Mouse (Mus musculus) heart, postnatal 0 days (tissue): ENCODE data around the gene 1810024B03Rik. TPM values are rescaled to one million over a fixed set of nuclear protein-coding genes. Genes with fewer than 3 reads are reported as not detected.

Experiments used
- ATAC-seq: fragments of 200-750 bp; cut with Nextera tagmentation; 2 replicates; pipeline ENCODE4 v1.8.0; 2017; ENCODE audit warnings: low read depth, moderate number of reproducible peaks, moderate library complexity; ENCODE audit not compliant: insufficient read depth
- DNase-seq: peaks from one replicate; pipeline ENCODE4 v3.0.0-alpha.2; 2016; ENCODE audit warnings: low spot score
- H3K27ac ChIP-seq: fragments of 300-500 bp; sonication (generic); 2 replicates; pipeline ENCODE4 v1.5.1; 2014; ENCODE audit warnings: low read depth, mild to moderate bottlenecking
- H3K27me3 ChIP-seq: fragments of 300-500 bp; sonication (generic); 2 replicates; pipeline ENCODE4 v1.6.1; 2014; ENCODE audit warnings: low read length, mixed read lengths; ENCODE audit not compliant: control insufficient read depth, insufficient read depth
- H3K36me3 ChIP-seq: fragments of 300-500 bp; sonication (generic); replicated peaks from 2 replicates; pipeline ENCODE4 v1.6.1; 2014; ENCODE audit warnings: low read length, mixed read lengths; ENCODE audit not compliant: control insufficient read depth, insufficient read depth
- H3K4me1 ChIP-seq: fragments of 300-500 bp; sonication (generic); 2 replicates; pipeline ENCODE4 v1.6.1; 2014; ENCODE audit warnings: antibody characterized with exemption; ENCODE audit not compliant: control insufficient read depth, insufficient read depth
- H3K4me2 ChIP-seq: fragments of 300-500 bp; sonication (generic); 2 replicates; pipeline ENCODE4 v1.6.1; 2014; ENCODE audit warnings: low read depth, mild to moderate bottlenecking, low read length, moderate library complexity
- H3K4me3 ChIP-seq: fragments of 300-500 bp; sonication (generic); 2 replicates; pipeline ENCODE4 v1.5.1; 2014; ENCODE audit warnings: low read depth, low read length
- H3K9ac ChIP-seq: fragments of 300-500 bp; sonication (generic); replicated peaks from 2 replicates; pipeline ENCODE4 v1.6.1; 2014; ENCODE audit warnings: low read depth, low read length, mixed read lengths
- H3K9me3 ChIP-seq: fragments of 300-500 bp; sonication (generic); replicated peaks from 2 replicates; pipeline ENCODE4 v1.6.1; 2016; ENCODE audit warnings: low read length; ENCODE audit not compliant: control insufficient read depth
- CTCF ChIP-seq: IDR thresholded peaks from 2 replicates; pipeline ENCODE4 v1.5.1; 2016; ENCODE audit warnings: antibody characterized with exemption, control low read depth, low read depth
- EP300 ChIP-seq: IDR thresholded peaks from 2 replicates; pipeline ENCODE4 v1.6.1; 2016; ENCODE audit warnings: antibody characterized with exemption, low read depth
- WGBS: fragments of 180-500 bp; shearing (Covaris S2); extraction: QIAGEN DNeasy Blood & Tissue Kit; methylation state at CpG from one replicate; pipeline ENCODE4 v1.1.7; 2014; 5-methylcytosine and 5-hydroxymethylcytosine counted together
- polyA plus RNA-seq: library from polyadenylated mRNA; unstranded; fragments of >200 nt; fragmentation: Nextera tagmentation; extraction: Ambion mirVana; gene quantifications from 2 replicates; pipeline ENCODE4 v1.2.1, GENCODE M21; 2015
- total RNA-seq: library from RNA; depleted of rRNA; stranded (reverse); fragments of >200 nt; gene quantifications from 2 replicates; pipeline ENCODE4 v1.2.3, GENCODE M21; 2014; ENCODE audit warnings: low replicate concordance; rRNA removed

1810024B03Rik gene
- total and polyA plus RNA-seq, 2 experiments from 2014 or later, result 0.27 to 1.9 TPM

- DNase-seq, result no peak
- Histone ChIP-seq H3K4me2 (no peak overlapping the region), H3K27me3 (no peaks in the 10 kb centered on the region), H3K9me3 (no peaks in the 10 kb centered on the region), H3K4me3 (no peak overlapping the region), H3K4me1 (peaks cover 11% of the 10 kb centered on the region; the same call in 1 of the 2 replicates), H3K36me3 (peaks cover 8% of the 10 kb centered on the region), H3K9ac (no peak overlapping the region), H3K27ac (no peak overlapping the region)
- 95% methylated on average over 1 of the region's 1 CpGs for WGBS
- no peak for ATAC-seq
- TF ChIP-seq EP300 (no peak), CTCF (no peak)
Observed at GRCm38 (mm10) chr2:127139605-127140004, 68.5 kb downstream of the 1810024B03Rik start.

DNA sequence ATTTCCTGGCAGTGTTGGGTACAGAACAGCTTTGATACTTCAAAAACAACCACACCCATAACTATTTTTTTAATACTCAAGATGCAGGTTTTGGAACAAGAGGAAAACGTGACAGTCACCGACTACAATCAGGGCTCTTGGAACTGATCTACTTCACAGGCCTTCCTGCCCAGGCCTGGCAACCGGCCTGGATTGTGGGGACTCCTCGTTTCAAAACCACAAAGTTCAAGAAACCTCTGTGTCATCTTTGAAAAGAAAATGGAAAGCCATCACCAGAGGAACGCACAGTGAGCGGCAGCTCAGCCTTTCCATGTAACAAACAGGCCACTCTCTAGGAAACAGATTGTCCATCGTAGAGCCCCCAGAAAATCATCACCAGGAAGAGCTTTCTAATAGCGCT is 69.0 kb downstream of the 1810024B03Rik start:
- ATAC-seq (no peak), DNase-seq (no peak)
- Histone ChIP-seq H3K4me1 (peaks cover 11% of the 10 kb centered on the region; the same call in 1 of the 2 replicates), H3K9me3 (no peaks in the 10 kb centered on the region), H3K4me2 (no peak overlapping the region), H3K36me3 (peaks cover 8% of the 10 kb centered on the region), H3K9ac (no peak overlapping the region), H3K27ac (no peak overlapping the region), H3K27me3 (no peaks in the 10 kb centered on the region), H3K4me3 (no peak overlapping the region)
- 71% methylated on average over 8 of the region's 8 CpGs for WGBS
- TF ChIP-seq EP300 (no peak), CTCF (no peak)

GRCm38 (mm10) chr2:127138449-127138848 is 69.6 kb downstream of the 1810024B03Rik start:
- Histone ChIP-seq H3K4me2 (no peak overlapping the region), H3K36me3 (peaks cover 8% of the 10 kb centered on the region), H3K9ac (no peak overlapping the region), H3K27me3 (no peaks in the 10 kb centered on the region), H3K9me3 (no peaks in the 10 kb centered on the region), H3K4me3 (no peak overlapping the region), H3K27ac (no peak overlapping the region), H3K4me1 (peaks cover 11% of the 10 kb centered on the region; the same call in 1 of the 2 replicates)
- WGBS, result 79% methylated on average over 4 of the region's 4 CpGs
- ATAC-seq (no peak), DNase-seq (no peak)
- TF ChIP-seq CTCF (no peak), EP300 (no peak)

DNA sequence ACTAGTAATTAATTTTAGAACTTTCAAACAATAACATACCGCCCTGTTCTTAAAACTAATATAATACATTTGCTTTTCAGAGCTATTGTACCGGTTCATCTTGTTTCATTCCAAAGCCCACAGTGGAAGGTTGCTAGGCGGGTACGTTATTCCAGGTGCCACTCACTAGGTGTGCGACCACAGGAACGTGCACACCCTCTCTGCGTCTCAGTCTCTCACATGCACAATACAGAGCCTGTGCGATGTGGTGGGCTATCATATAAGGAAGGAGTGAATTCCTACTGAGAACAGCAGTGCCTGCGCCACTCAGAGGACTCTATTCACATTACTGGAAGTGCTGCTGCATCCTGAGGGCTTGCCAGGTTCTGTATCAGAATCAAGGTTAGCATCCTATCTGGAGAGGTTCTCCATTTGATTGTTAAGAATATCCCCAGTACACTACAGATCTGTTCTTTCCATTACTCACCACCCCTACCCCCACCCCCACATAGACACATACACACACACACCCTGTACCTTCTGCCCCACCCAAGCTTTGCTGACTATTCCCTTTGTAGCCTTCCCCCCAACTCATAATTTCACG is 70.2 kb downstream of the 1810024B03Rik start:
- Histone ChIP-seq H3K27ac (no peak overlapping the region), H3K4me2 (no peak overlapping the region), H3K27me3 (no peaks in the 10 kb centered on the region), H3K36me3 (peaks cover 8% of the 10 kb centered on the region), H3K9ac (no peak overlapping the region), H3K4me3 (no peak overlapping the region), H3K9me3 (no peaks in the 10 kb centered on the region), H3K4me1 (peaks cover 14% of the 10 kb centered on the region)
- ATAC-seq (no peak), DNase-seq (no peak)
- WGBS, result 84% methylated on average over 10 of the region's 10 CpGs
- TF ChIP-seq EP300 (no peak), CTCF (no peak)

- H3K9ac ChIP-seq, result no peak overlapping the region; the same call in 1 of the 2 replicates
- 0% methylated on average over 5 of the region's 5 CpGs for WGBS
- no peak for ATAC-seq
Observed at GRCm38 (mm10) chr2:127136979-127137378, 71.1 kb downstream of the 1810024B03Rik start.

More at GRCm38 (mm10) chr2:127136979-127137378, 71.1 kb downstream of the 1810024B03Rik start:
- no peaks in the 10 kb centered on the region for H3K27me3 ChIP-seq
- no peaks in the 10 kb centered on the region for H3K9me3 ChIP-seq
- peaks cover 8% of the 10 kb centered on the region for H3K36me3 ChIP-seq
- H3K4me3 ChIP-seq, result no peak overlapping the region
- H3K4me1 ChIP-seq, result peaks cover 24% of the 10 kb centered on the region
- peak; percentile 36 for DNase-seq
- 0 out of 2 replicates have a peak overlapping the region, but pooled peaks have one; percentile 36 for H3K27ac ChIP-seq
- TF ChIP-seq EP300, result 0 out of 2 replicates have a peak, but pooled peaks have one; percentile 20
- TF ChIP-seq CTCF, result no peak
- peak overlapping the region; percentile 28 for H3K4me2 ChIP-seq

Other genes starting within 250 kb of the 1810024B03Rik start
- gene Ap4e1, start 199.6 kb downstream of the 1810024B03Rik start, total RNA-seq, result 5.1 and 8.3 TPM in 2 replicates
- gene Ap4e1, start 199.6 kb downstream of the 1810024B03Rik start, polyA plus RNA-seq, result 4.0 and 4.1 TPM in 2 replicates
- 16.0 and 27.0 TPM in 2 replicates for gene Blvra, start 137.6 kb downstream of the 1810024B03Rik start, total RNA-seq
- 37.6 and 43.6 TPM in 2 replicates for gene Blvra, start 137.6 kb downstream of the 1810024B03Rik start, polyA plus RNA-seq
- gene Ncaph, start 74.3 kb downstream of the 1810024B03Rik start, total RNA-seq, result 17.0 and 33.4 TPM in 2 replicates
- 14.7 and 15.6 TPM in 2 replicates for gene Ncaph, start 74.3 kb downstream of the 1810024B03Rik start, polyA plus RNA-seq
- gene Itpripl1, start 64.8 kb downstream of the 1810024B03Rik start, total RNA-seq, result 9.4 and 13.6 TPM in 2 replicates
- 9.8 and 10.2 TPM in 2 replicates for gene Itpripl1, start 64.8 kb downstream of the 1810024B03Rik start, polyA plus RNA-seq
- 60.0 and 62.2 TPM in 2 replicates for gene Snrnp200, start 106 bp upstream of the 1810024B03Rik start, total RNA-seq
- gene Snrnp200, start 106 bp upstream of the 1810024B03Rik start, polyA plus RNA-seq, result 33.3 and 36.7 TPM in 2 replicates
- 38.0 and 65.9 TPM in 2 replicates for gene Ciao1, start 39.5 kb upstream of the 1810024B03Rik start, total RNA-seq
- gene Ciao1, start 39.5 kb upstream of the 1810024B03Rik start, polyA plus RNA-seq, result 53.7 and 59.5 TPM in 2 replicates
- gene Tmem127, start 39.6 kb upstream of the 1810024B03Rik start, total RNA-seq, result 48.2 and 75.3 TPM in 2 replicates
- 21.2 and 22.1 TPM in 2 replicates for gene Tmem127, start 39.6 kb upstream of the 1810024B03Rik start, polyA plus RNA-seq
- 228 and 244 TPM in 2 replicates for gene Stard7, start 61.9 kb upstream of the 1810024B03Rik start, total RNA-seq
- gene Stard7, start 61.9 kb upstream of the 1810024B03Rik start, polyA plus RNA-seq, result 109 and 123 TPM in 2 replicates
- gene Dusp2, start 127.9 kb upstream of the 1810024B03Rik start, total RNA-seq, result 6.8 and 13.8 TPM in 2 replicates
- 5.1 and 7.3 TPM in 2 replicates for gene Dusp2, start 127.9 kb upstream of the 1810024B03Rik start, polyA plus RNA-seq
- gene Astl, start 130.4 kb upstream of the 1810024B03Rik start, total RNA-seq, result not detected in 2 replicates
- not detected in 2 replicates for gene Astl, start 130.4 kb upstream of the 1810024B03Rik start, polyA plus RNA-seq
- 1.1 and 2.0 TPM in 2 replicates for gene Adra2b, start 154.9 kb upstream of the 1810024B03Rik start, total RNA-seq
- 0.67 and 0.71 TPM in 2 replicates for gene Adra2b, start 154.9 kb upstream of the 1810024B03Rik start, polyA plus RNA-seq
- 0.04 and 0.08 TPM in 2 replicates for gene Gpat2, start 216.9 kb upstream of the 1810024B03Rik start, total RNA-seq
- gene Gpat2, start 216.9 kb upstream of the 1810024B03Rik start, polyA plus RNA-seq, result 0.04 and 0.20 TPM in 2 replicates
- gene Fahd2a, start 236.3 kb upstream of the 1810024B03Rik start, total RNA-seq, result 30.3 and 58.0 TPM in 2 replicates
- 37.9 and 43.3 TPM in 2 replicates for gene Fahd2a, start 236.3 kb upstream of the 1810024B03Rik start, polyA plus RNA-seq